Mouse (Mus musculus): ENCODE measurements around the gene Hspd1. TPM values are rescaled to one million over a fixed set of nuclear protein-coding genes. Genes with fewer than 3 reads are reported as not detected.
"Not testable (repeated sequence)": the region's sequence is repeated elsewhere in the genome, so short reads cannot be mapped to it uniquely, and the experiment has no call there.

Gene Hspd1
- polyA plus RNA-seq, 1 experiment from 2014 or later = 397 TPM

DNA sequence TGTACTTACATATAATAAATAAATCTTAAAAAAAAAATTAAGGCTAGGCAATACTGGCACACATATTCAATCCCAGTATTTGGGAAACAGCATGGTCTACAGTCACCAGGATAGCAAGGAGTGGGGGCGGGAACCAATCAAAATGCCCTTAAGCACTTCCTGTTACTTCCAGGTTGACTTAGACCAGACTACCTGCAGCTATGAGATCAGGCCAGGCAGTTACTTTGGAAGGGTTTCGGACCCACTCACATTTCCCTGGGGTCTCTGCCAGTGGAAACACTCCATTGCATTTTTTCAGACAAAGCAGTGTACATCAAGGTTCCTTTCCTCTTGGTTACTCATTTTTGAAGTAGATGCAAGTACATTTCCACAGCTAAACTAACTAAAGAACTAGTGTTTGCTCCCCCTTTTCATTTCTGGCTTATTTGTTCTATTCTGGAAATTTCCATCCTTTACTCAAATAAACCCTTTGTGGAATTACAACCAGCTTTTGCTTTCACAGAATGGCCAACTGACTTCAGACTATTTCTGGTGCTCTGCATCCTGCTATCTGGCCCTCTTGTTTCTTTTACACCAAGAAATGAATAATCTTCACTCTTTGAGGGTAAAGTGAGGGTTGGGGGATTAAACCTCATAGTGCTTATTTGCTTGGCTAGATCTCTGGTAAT is 11.1 kb downstream of the Hspd1 start:
- Histone ChIP-seq H3K4me3 (ENCODE audit: low read depth, low read length) (no peak overlapping the region), H3K9ac (ENCODE audit: low read length) (no peak overlapping the region), H3K27me3 (ENCODE audit: control insufficient read depth, insufficient read depth, low read length) (no peaks in the 10 kb centered on the region), H3K27ac (ENCODE audit: low read depth, low read length) (no peak overlapping the region), H3K4me1 (ENCODE audit: control insufficient read depth, insufficient read depth, low read length) (no peaks in the 10 kb centered on the region), H3K36me3 (ENCODE audit: control insufficient read depth, insufficient read depth, low read length) (peaks cover 10% of the 10 kb centered on the region), H3K4me2 (ENCODE audit: low read depth) (no peak overlapping the region), H3K9me3 (ENCODE audit: control insufficient read depth, low read length) (no peaks in the 10 kb centered on the region)
- ATAC-seq (ENCODE audit: insufficient read depth, low FRiP score, low TSS enrichment) (no peak), DNase-seq (ENCODE audit: low spot score) (no peak)
- 80% methylated on average over 2 of the region's 2 CpGs for WGBS

DNA sequence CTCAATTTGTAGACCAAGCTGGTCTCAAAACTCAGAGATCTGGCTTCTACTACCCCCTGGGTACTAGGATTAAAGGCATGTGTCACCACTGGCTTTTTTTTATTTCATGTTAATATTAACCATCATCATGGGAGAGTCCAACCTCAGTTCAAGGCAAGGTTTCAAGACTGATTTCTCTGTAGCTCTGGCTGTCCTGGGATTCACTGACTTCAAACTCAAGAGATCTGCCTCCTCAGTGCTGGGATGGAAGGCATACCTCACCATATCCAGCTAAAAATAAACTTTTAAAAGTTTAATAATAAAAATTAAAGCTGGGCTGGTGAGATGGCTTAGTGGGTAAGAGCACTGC is 11.7 kb downstream of the Hspd1 start:
- Histone ChIP-seq H3K36me3 (ENCODE audit: control insufficient read depth, insufficient read depth, low read length) (peaks cover 10% of the 10 kb centered on the region), H3K27me3 (ENCODE audit: control insufficient read depth, insufficient read depth, low read length) (no peaks in the 10 kb centered on the region), H3K4me3 (ENCODE audit: low read depth, low read length) (no peak overlapping the region), H3K9ac (ENCODE audit: low read length) (no peak overlapping the region), H3K4me1 (ENCODE audit: control insufficient read depth, insufficient read depth, low read length) (no peaks in the 10 kb centered on the region), H3K27ac (ENCODE audit: low read depth, low read length) (no peak overlapping the region), H3K4me2 (ENCODE audit: low read depth) (no peak overlapping the region), H3K9me3 (ENCODE audit: control insufficient read depth, low read length) (no peaks in the 10 kb centered on the region)
- no peak for DNase-seq (ENCODE audit: low spot score)
- no peak for ATAC-seq (ENCODE audit: insufficient read depth, low FRiP score, low TSS enrichment)

DNA sequence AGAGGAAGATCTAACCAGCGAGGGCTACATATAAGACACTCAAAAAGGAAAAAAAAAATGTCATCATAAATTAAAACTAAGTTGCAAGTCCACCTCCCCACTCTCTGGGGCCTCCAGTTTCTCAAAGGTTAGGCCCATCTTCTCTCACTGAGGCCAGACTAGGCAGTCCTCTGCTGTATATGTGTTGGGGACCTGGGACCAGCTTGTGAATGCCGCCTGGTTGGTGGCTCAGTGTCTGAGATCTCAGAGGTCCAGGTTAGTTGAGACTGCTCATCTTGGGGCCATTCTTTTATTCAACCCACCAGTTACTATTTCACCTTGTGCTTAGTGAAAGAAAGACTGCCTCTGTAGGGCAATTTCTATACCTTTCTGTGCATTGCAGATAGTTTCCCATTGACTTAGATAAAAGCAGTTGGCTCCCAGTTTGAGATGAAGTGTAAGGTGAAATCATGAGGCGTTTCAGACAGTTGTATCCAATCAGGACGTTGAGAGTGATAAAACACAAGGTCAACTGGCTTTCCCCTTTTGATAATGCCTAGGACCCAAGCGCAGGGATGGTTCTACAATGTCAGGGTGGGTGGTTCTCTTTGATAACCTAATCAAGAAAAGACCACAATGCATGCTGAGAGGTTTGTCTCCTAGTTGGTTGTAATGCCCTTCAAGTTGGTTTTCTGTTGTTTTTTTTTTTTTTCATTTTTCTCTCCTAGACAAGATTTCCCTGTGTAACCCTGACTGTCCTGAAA is 12.2 kb downstream of the Hspd1 start:
- ATAC-seq (ENCODE audit: insufficient read depth, low FRiP score, low TSS enrichment) (no peak), DNase-seq (ENCODE audit: low spot score) (no peak)
- H3K9me3 ChIP-seq (ENCODE audit: control insufficient read depth, low read length) = no peaks in the 10 kb centered on the region
- 74% methylated on average over 5 of the region's 5 CpGs for WGBS
- no peak overlapping the region for H3K4me2 ChIP-seq (ENCODE audit: low read depth)
- peaks cover 8% of the 10 kb centered on the region for H3K36me3 ChIP-seq (ENCODE audit: control insufficient read depth, insufficient read depth, low read length)
- H3K4me1 ChIP-seq (ENCODE audit: control insufficient read depth, insufficient read depth, low read length) = no peaks in the 10 kb centered on the region
- no peak overlapping the region for H3K27ac ChIP-seq (ENCODE audit: low read depth, low read length)
- H3K9ac ChIP-seq (ENCODE audit: low read length) = no peak overlapping the region
- H3K4me3 ChIP-seq (ENCODE audit: low read depth, low read length) = no peak overlapping the region
- no peaks in the 10 kb centered on the region for H3K27me3 ChIP-seq (ENCODE audit: control insufficient read depth, insufficient read depth, low read length)

- peaks cover 8% of the 10 kb centered on the region for H3K36me3 ChIP-seq (ENCODE audit: control insufficient read depth, insufficient read depth, low read length)
- no peaks in the 10 kb centered on the region for H3K9me3 ChIP-seq (ENCODE audit: control insufficient read depth, low read length)
- no peak overlapping the region for H3K4me2 ChIP-seq (ENCODE audit: low read depth)
- no peaks in the 10 kb centered on the region for H3K4me1 ChIP-seq (ENCODE audit: control insufficient read depth, insufficient read depth, low read length)
- H3K9ac ChIP-seq (ENCODE audit: low read length) = no peak overlapping the region
- WGBS = 59% methylated on average over 2 of the region's 2 CpGs
- ATAC-seq (ENCODE audit: insufficient read depth, low FRiP score, low TSS enrichment) (no peak), DNase-seq (ENCODE audit: low spot score) (no peak)
- H3K27ac ChIP-seq (ENCODE audit: low read depth, low read length) = no peak overlapping the region
- H3K27me3 ChIP-seq (ENCODE audit: control insufficient read depth, insufficient read depth, low read length) = no peaks in the 10 kb centered on the region
- no peak overlapping the region for H3K4me3 ChIP-seq (ENCODE audit: low read depth, low read length)
Measured at GRCm38 (mm10) chr1:55074757-55075156, 13.3 kb downstream of the Hspd1 start.

DNA sequence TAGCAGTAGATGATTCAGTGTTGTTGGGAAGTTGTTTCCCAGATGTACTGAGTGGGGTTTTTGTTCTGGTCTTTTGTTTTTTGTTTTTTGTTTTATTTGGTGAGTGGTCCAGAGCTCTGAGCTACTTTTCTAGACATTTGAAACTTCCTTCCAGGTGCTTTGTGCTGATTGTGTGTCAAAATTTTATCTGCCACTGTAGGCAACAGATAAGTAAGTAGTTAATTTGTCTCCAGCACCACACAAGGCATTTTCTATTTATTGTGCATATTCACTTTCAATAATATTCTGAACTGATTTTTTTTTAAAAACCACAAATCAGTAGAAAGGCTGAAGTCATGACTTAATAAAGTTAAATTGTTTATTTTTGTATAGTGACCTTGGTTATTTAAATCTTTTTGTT is 15.7 kb downstream of the Hspd1 start:
- not testable (repeated sequence) for ATAC-seq (ENCODE audit: insufficient read depth, low FRiP score, low TSS enrichment); H3K4me1 ChIP-seq (ENCODE audit: control insufficient read depth, insufficient read depth, low read length)

GRCm38 (mm10) chr1:55061772-55062171 is 26.3 kb downstream of the Hspd1 start:
- 88% methylated on average over 4 of the region's 4 CpGs for WGBS
- H3K27me3 ChIP-seq (ENCODE audit: control insufficient read depth, insufficient read depth, low read length) = no peaks in the 10 kb centered on the region

More for the DNA sequence above, 15.7 kb downstream of the Hspd1 start:
- not testable (repeated sequence) for DNase-seq (ENCODE audit: low spot score); H3K27ac ChIP-seq (ENCODE audit: low read depth, low read length); H3K9ac ChIP-seq (ENCODE audit: low read length); H3K27me3 ChIP-seq (ENCODE audit: control insufficient read depth, insufficient read depth, low read length); H3K9me3 ChIP-seq (ENCODE audit: control insufficient read depth, low read length); H3K4me3 ChIP-seq (ENCODE audit: low read depth, low read length); H3K36me3 ChIP-seq (ENCODE audit: control insufficient read depth, insufficient read depth, low read length); H3K4me2 ChIP-seq (ENCODE audit: low read depth)

GRCm38 (mm10) chr1:55061099-55061498 is 26.9 kb downstream of the Hspd1 start:
- no peaks in the 10 kb centered on the region for H3K9me3 ChIP-seq (ENCODE audit: control insufficient read depth, low read length)
- 93% methylated on average over 5 of the region's 5 CpGs for WGBS
- ATAC-seq (ENCODE audit: insufficient read depth, low FRiP score, low TSS enrichment) = no peak

More at GRCm38 (mm10) chr1:55061772-55062171, 26.3 kb downstream of the Hspd1 start:
- H3K36me3 ChIP-seq (ENCODE audit: control insufficient read depth, insufficient read depth, low read length) = peaks cover 5% of the 10 kb centered on the region; the same call in 1 of the 2 replicates
- H3K9ac ChIP-seq (ENCODE audit: low read length) = no peak overlapping the region
- DNase-seq (ENCODE audit: low spot score) = no peak
- no peaks in the 10 kb centered on the region for H3K9me3 ChIP-seq (ENCODE audit: control insufficient read depth, low read length)
- no peaks in the 10 kb centered on the region; the same call in 1 of the 2 replicates for H3K4me1 ChIP-seq (ENCODE audit: control insufficient read depth, insufficient read depth, low read length)
- H3K4me2 ChIP-seq (ENCODE audit: low read depth) = no peak overlapping the region
- H3K4me3 ChIP-seq (ENCODE audit: low read depth, low read length) = no peak overlapping the region
- H3K27ac ChIP-seq (ENCODE audit: low read depth, low read length) = no peak overlapping the region
- no peak for ATAC-seq (ENCODE audit: insufficient read depth, low FRiP score, low TSS enrichment)

GRCm38 (mm10) chr1:55058383-55058782 is 29.7 kb downstream of the Hspd1 start:
- not testable (repeated sequence) for H3K27ac ChIP-seq (ENCODE audit: low read depth, low read length); DNase-seq (ENCODE audit: low spot score); H3K4me2 ChIP-seq (ENCODE audit: low read depth); ATAC-seq (ENCODE audit: insufficient read depth, low FRiP score, low TSS enrichment); H3K4me1 ChIP-seq (ENCODE audit: control insufficient read depth, insufficient read depth, low read length); H3K9ac ChIP-seq (ENCODE audit: low read length); H3K4me3 ChIP-seq (ENCODE audit: low read depth, low read length); H3K36me3 ChIP-seq (ENCODE audit: control insufficient read depth, insufficient read depth, low read length); H3K9me3 ChIP-seq (ENCODE audit: control insufficient read depth, low read length); H3K27me3 ChIP-seq (ENCODE audit: control insufficient read depth, insufficient read depth, low read length)
- 79% methylated on average over 2 of the region's 3 CpGs for WGBS

More at GRCm38 (mm10) chr1:55061099-55061498, 26.9 kb downstream of the Hspd1 start:
- Histone ChIP-seq H3K36me3 (ENCODE audit: control insufficient read depth, insufficient read depth, low read length) (peaks cover 5% of the 10 kb centered on the region; the same call in 1 of the 2 replicates), H3K4me2 (ENCODE audit: low read depth) (no peak overlapping the region), H3K27ac (ENCODE audit: low read depth, low read length) (no peak overlapping the region), H3K4me3 (ENCODE audit: low read depth, low read length) (no peak overlapping the region), H3K4me1 (ENCODE audit: control insufficient read depth, insufficient read depth, low read length) (no peaks in the 10 kb centered on the region; the same call in 1 of the 2 replicates), H3K9ac (ENCODE audit: low read length) (no peak overlapping the region), H3K27me3 (ENCODE audit: control insufficient read depth, insufficient read depth, low read length) (no peaks in the 10 kb centered on the region)
- no peak for DNase-seq (ENCODE audit: low spot score)
